Mouse (Mus musculus) small intestine, adult 2 months (tissue): ENCODE measurements around the gene Wfdc2. TPM values are rescaled to one million over a fixed set of nuclear protein-coding genes. Genes with fewer than 3 reads are reported as not detected.
"Not testable (repeated sequence)": the region's sequence is repeated elsewhere in the genome, so short reads cannot be mapped to it uniquely, and the experiment has no call there.

Experiments
- H3K27ac ChIP-seq: fragments of 200-500 bp; 2 replicates; pipeline ENCODE4 v1.5.1; 2012; ENCODE audit warnings: low read depth, low read length, control low read depth, inconsistent platforms; ENCODE audit not compliant: insufficient read depth
- H3K27me3 ChIP-seq: fragments of 200-500 bp; 2 replicates; pipeline ENCODE4 v1.6.1; 2012; ENCODE audit warnings: mild to moderate bottlenecking, moderate library complexity, low read length, inconsistent platforms; ENCODE audit not compliant: control insufficient read depth, insufficient read depth
- H3K36me3 ChIP-seq: fragments of 200-500 bp; 2 replicates; pipeline ENCODE4 v1.6.1; 2012; ENCODE audit warnings: mild to moderate bottlenecking, low read length, control low read depth, inconsistent platforms; ENCODE audit not compliant: control insufficient read depth, insufficient read depth
- H3K4me1 ChIP-seq: fragments of 200-500 bp; 2 replicates; pipeline ENCODE4 v1.6.1; 2012; ENCODE audit warnings: low read length, inconsistent platforms, mixed read lengths; ENCODE audit not compliant: control insufficient read depth, insufficient read depth, insufficient read length
- H3K4me3 ChIP-seq: fragments of 200-500 bp; 2 replicates; pipeline ENCODE4 v1.5.1; 2012; ENCODE audit warnings: low read depth, mild to moderate bottlenecking, control low read depth, inconsistent platforms, low read length, moderate library complexity
- CTCF ChIP-seq: fragments of 200-500 bp; IDR thresholded peaks from 2 replicates; pipeline ENCODE4 v1.5.1; 2012; ENCODE audit warnings: low read depth, mild to moderate bottlenecking, control low read depth, inconsistent platforms, low read length, moderate library complexity, mixed read lengths; ENCODE audit not compliant: insufficient replicate concordance, insufficient read length; ENCODE audit errors: extremely low read depth
- POLR2A ChIP-seq: fragments of 200-500 bp; IDR thresholded peaks from 2 replicates; pipeline ENCODE4 v1.6.1; 2012; ENCODE audit warnings: low read depth, mild to moderate bottlenecking, control low read depth, inconsistent platforms, low read length, moderate library complexity
- WGBS: fragments of 180-500 bp; shearing (Covaris S2); methylation state at CpG from one replicate; pipeline ENCODE4 v1.1.7; 2018; 5-methylcytosine and 5-hydroxymethylcytosine counted together
- polyA plus RNA-seq: library from polyadenylated mRNA; depleted of rRNA; stranded (reverse); fragments of >200 nt; gene quantifications from 2 replicates; pipeline ENCODE4 v1.2.3, GENCODE M21; 2012; rRNA removed

Gene Wfdc2
- polyA plus RNA-seq, 1 experiment = 3.2 TPM

DNA sequence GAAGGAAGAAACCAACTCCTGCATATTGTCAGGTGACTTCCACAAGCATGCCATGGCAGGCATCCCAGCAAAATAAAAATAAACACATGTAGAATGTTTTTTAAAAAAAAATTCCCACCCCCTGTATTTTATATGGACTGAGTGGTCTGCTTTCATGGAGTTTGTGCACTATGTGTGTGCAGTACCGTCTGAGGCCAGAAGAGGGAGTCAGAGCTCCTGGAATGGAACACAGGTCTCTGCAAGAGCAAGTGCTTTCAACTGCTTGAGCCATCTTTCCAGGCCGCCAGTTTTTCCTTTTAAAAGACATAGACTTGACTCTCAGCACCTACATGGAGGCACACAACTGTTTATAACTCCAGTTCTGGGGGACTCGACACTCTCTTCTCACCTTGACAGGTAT, 41.3 kb downstream of the Wfdc2 start:
- Histone ChIP-seq H3K27me3 (no peaks in the 10 kb centered on the region), H3K27ac (no peak overlapping the region), H3K4me1 (no peaks in the 10 kb centered on the region), H3K36me3 (no peaks in the 10 kb centered on the region), H3K4me3 (no peak overlapping the region)
- 91% methylated on average over 3 of the region's 3 CpGs for WGBS
- no peak for TF ChIP-seq POLR2A
- no peak for TF ChIP-seq CTCF

- WGBS = 91% methylated on average over 8 of the region's 8 CpGs
- Histone ChIP-seq H3K27me3 (no peaks in the 10 kb centered on the region), H3K27ac (no peak overlapping the region)
These were observed 42.2 kb downstream of the Wfdc2 start for GRCm38 (mm10) chr2:164604411-164604810.

DNA sequence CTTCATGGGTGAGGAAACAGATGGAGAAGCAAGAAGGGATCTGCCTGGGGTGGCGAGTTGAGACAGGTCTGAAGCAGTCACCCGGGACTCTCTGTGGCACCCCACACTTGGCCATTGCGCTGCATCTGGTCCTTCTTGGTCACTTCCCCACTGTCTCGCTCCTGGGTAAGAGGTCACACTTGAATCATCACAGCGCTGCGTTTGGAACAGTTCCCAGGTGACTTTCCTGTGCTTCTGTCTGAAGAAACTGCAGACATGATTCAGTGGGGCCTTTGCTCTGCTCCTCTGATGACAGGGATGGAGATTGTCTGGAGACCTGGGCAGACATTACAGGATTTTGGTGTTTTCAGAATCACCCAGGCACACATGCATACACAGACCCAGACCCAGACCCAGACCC, 46.6 kb downstream of the Wfdc2 start:
- Histone ChIP-seq H3K27ac (no peak overlapping the region), H3K4me1 (no peaks in the 10 kb centered on the region), H3K27me3 (no peaks in the 10 kb centered on the region), H3K36me3 (no peaks in the 10 kb centered on the region), H3K4me3 (no peak overlapping the region)
- WGBS = 85% methylated on average over 6 of the region's 6 CpGs
- TF ChIP-seq CTCF (no peak), POLR2A (no peak)

More at GRCm38 (mm10) chr2:164604411-164604810, 42.2 kb downstream of the Wfdc2 start:
- no peaks in the 10 kb centered on the region for H3K4me1 ChIP-seq
- no peak overlapping the region for H3K4me3 ChIP-seq
- H3K36me3 ChIP-seq = no peaks in the 10 kb centered on the region
- TF ChIP-seq CTCF (no peak), POLR2A (no peak)

DNA sequence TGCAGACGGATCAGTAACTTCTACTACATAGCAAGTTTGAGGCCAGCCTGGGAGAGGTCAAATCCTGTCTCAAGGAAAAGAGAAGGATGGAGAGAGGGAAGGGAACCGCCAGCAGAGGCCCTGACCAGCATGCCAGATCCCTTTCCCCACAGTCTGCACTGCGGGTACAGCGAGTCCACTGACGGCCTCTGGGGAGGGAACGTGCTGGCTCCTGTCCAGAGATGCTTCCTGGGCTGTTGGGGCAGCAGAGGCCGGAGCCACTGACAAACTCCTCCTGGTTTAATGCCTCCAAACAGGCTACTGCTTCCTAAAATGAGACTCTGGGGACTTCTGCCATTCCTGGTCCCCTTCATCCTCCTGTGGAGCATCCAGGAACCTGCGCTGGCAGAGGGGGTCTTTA, 51.3 kb downstream of the Wfdc2 start, which contains the start of the genes Wfdc6b and Wfdc8:
TSS of gene Wfdc6b (plus strand) at position 52 of the 400 bp plus-strand sequence.
TSS of gene Wfdc8 (minus strand) at position 156 of the 400 bp plus-strand sequence.
- H3K27ac ChIP-seq, H3K36me3 ChIP-seq, H3K4me3 ChIP-seq, H3K4me1 ChIP-seq, H3K27me3 ChIP-seq: not testable (repeated sequence)
- 60% methylated on average over 8 of the region's 8 CpGs for WGBS

DNA sequence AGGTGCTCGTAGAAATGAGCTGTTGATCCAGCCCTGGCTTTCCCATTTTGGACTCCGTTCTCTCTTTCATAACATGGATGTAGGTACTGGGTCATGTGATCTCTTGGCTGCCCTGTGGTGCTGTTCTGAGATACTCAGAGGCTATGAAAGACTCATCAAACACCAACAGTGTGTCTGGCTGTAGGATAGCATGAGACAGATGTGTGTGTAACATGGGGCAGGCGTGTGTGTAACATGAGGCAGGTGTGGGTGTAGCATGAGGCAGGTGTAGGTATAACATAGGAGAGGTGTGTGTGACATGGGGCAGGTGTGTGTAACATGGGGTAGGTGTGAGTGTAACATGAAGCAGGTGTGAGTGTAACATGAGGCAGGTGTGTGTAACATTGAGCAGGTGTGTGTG, 53.2 kb downstream of the Wfdc2 start:
- 91% methylated on average over 3 of the region's 3 CpGs for WGBS

More for the DNA sequence above, 53.2 kb downstream of the Wfdc2 start:
- Histone ChIP-seq H3K4me1 (no peaks in the 10 kb centered on the region), H3K36me3 (no peaks in the 10 kb centered on the region), H3K27me3 (no peaks in the 10 kb centered on the region), H3K4me3 (no peak overlapping the region), H3K27ac (no peak overlapping the region)
- TF ChIP-seq CTCF = no peak
- TF ChIP-seq POLR2A = no peak

Other genes starting within 250 kb of the Wfdc2 start
- not detected in 2 replicates for gene Svs6, start 245.7 kb upstream of the Wfdc2 start, polyA plus RNA-seq
- not detected in 2 replicates for gene Svs5, start 229.7 kb upstream of the Wfdc2 start, polyA plus RNA-seq
- 16.0 and 22.3 TPM in 2 replicates for gene Slpi, start 173.3 kb upstream of the Wfdc2 start, polyA plus RNA-seq
- gene Rbpjl, start 159.3 kb upstream of the Wfdc2 start, polyA plus RNA-seq = 0.19 and 127 TPM in 2 replicates
- gene Matn4, start 157.3 kb upstream of the Wfdc2 start, polyA plus RNA-seq = 0.49 and 2.7 TPM in 2 replicates
- gene Sdc4, start 118.5 kb upstream of the Wfdc2 start, polyA plus RNA-seq = 21.3 and 52.2 TPM in 2 replicates
- 187 and 276 TPM in 2 replicates for gene Sys1, start 105.4 kb upstream of the Wfdc2 start, polyA plus RNA-seq
- 35.0 and 79.8 TPM in 2 replicates for gene Gm20458, start 101.4 kb upstream of the Wfdc2 start, polyA plus RNA-seq
- not detected in 2 replicates for gene Trp53tg5, start 88.7 kb upstream of the Wfdc2 start, polyA plus RNA-seq
- gene Dbndd2, start 76.3 kb upstream of the Wfdc2 start, polyA plus RNA-seq = 38.4 and 61.6 TPM in 2 replicates
- 117 and 171 TPM in 2 replicates for gene Pigt, start 64.9 kb upstream of the Wfdc2 start, polyA plus RNA-seq
- gene Spint3, start 11.0 kb downstream of the Wfdc2 start, polyA plus RNA-seq = not detected in 2 replicates
- gene Wfdc6a, start 23.0 kb downstream of the Wfdc2 start, polyA plus RNA-seq = not detected in 2 replicates
- gene Eppin, start 31.2 kb downstream of the Wfdc2 start, polyA plus RNA-seq = not detected in 2 replicates
- gene Wfdc6b, start 51.1 kb downstream of the Wfdc2 start, polyA plus RNA-seq = not detected in 2 replicates
- 0.05 TPM in 1 of 2 replicates, not detected in the other for gene Wfdc8, start 51.2 kb downstream of the Wfdc2 start, polyA plus RNA-seq
- not detected in 2 replicates for gene Wfdc16, start 76.4 kb downstream of the Wfdc2 start, polyA plus RNA-seq
- gene Wfdc10, start 93.6 kb downstream of the Wfdc2 start, polyA plus RNA-seq = 1.8 TPM in 1 of 2 replicates, not detected in the other
- not detected in 2 replicates for gene Wfdc9, start 94.2 kb downstream of the Wfdc2 start, polyA plus RNA-seq
- not detected in 2 replicates for gene Wfdc11, start 111.7 kb downstream of the Wfdc2 start, polyA plus RNA-seq
- gene Wfdc13, start 122.7 kb downstream of the Wfdc2 start, polyA plus RNA-seq = not detected in 2 replicates
- not detected in 2 replicates for gene Spint4, start 136.1 kb downstream of the Wfdc2 start, polyA plus RNA-seq
- gene Spint5, start 152.9 kb downstream of the Wfdc2 start, polyA plus RNA-seq = not detected in 2 replicates
- 0.06 and 0.75 TPM in 2 replicates for gene Wfdc3, start 183.5 kb downstream of the Wfdc2 start, polyA plus RNA-seq
- 20.9 and 37.8 TPM in 2 replicates for gene Dnttip1, start 183.6 kb downstream of the Wfdc2 start, polyA plus RNA-seq
- gene Ube2c, start 207.5 kb downstream of the Wfdc2 start, polyA plus RNA-seq = 39.1 and 91.2 TPM in 2 replicates
- gene Tnnc2, start 217.6 kb downstream of the Wfdc2 start, polyA plus RNA-seq = not detected in 2 replicates
- 9.7 and 19.2 TPM in 2 replicates for gene Snx21, start 223.4 kb downstream of the Wfdc2 start, polyA plus RNA-seq
- gene Acot8, start 242.5 kb downstream of the Wfdc2 start, polyA plus RNA-seq = 76.9 and 102 TPM in 2 replicates
- 1.7 and 2.6 TPM in 2 replicates for gene Zswim3, start 242.7 kb downstream of the Wfdc2 start, polyA plus RNA-seq